Mouse (Mus musculus): ENCODE data around the gene Rc3h1. TPM values are rescaled to one million over a fixed set of nuclear protein-coding genes. Genes with fewer than 3 reads are reported as not detected.
"Not testable (repeated sequence)": the region's sequence is repeated elsewhere in the genome, so short reads cannot be mapped to it uniquely, and the experiment has no call there.

Rc3h1 gene
- polyA plus RNA-seq (2015; fragmentation: Nextera tagmentation; extraction: Ambion mirVana): 5.9 and 7.4 TPM in 2 replicates

DNA sequence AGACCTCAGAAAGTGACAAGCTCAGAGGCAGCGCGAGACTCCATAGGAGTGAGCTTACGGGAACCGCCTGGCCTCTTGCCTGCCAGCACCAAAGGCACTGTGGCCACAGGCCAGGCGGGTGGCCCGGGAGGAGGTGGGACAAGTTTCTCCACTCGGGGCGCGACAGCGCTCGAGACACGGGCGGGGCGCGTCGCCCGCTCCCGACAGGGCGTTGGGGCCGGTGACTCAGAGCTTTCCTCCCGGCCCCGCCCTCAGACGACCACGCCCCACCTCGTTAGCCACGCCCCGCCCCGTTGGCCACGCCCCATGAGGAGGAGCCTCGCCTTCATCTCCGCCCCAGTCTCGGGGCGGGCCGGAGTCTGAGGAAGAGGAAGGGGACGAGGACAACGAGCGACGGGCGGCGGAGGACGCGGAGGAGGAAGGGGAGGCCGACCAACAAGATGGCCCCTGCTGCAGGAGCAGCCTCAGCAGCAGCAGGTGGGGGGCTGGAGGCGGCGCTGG lies at the start of gene Rc3h1:
Rc3h1 (plus strand) TSS at position 362 of the 501 bp plus-strand sequence.
- under 1% methylated on average over 33 of the region's 45 CpGs for WGBS
- H3K27me3 ChIP-seq: no peaks in the 10 kb centered on the region
- peak; percentile 93 for ATAC-seq (replicated peaks; ENCODE audit: insufficient number of reproducible peaks, insufficient read depth, low FRiP score, low read depth)
- H3K4me2 ChIP-seq: peak within 1 kb of the TSS; percentile 74
- H3K4me1 ChIP-seq (replicated peaks): peaks cover 27% of the 10 kb centered on the region
- peak within 1 kb of the TSS; percentile 100 for H3K4me3 ChIP-seq
- H3K9me3 ChIP-seq (replicated peaks): no peaks in the 10 kb centered on the region
- peak within 1 kb of the TSS; percentile 97 for H3K27ac ChIP-seq
- no peaks in the 10 kb centered on the region for H3K36me3 ChIP-seq
- peak within 1 kb of the TSS; percentile 98 for H3K9ac ChIP-seq

DNA sequence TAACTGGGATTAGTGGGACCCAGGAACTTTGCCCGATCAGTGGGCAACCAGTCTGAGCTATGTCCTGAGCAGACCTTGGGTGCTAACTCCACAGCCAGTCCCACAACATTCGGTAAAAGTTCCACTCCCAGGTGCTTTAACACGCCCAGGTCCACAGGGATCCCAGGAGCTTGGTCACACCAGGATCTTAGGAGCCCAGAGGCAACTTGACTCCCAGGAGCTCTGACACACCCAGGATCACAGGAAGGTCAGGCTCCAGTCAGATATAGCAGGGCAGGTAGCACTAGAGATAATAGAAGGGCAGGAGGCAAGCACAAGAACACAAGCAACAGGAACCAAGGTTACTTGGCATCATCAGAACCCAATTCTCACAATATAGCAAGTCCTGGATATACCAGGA lies 48.1 kb upstream of the Rc3h1 start:
- Histone ChIP-seq H3K9me3 (replicated peaks) (no peaks in the 10 kb centered on the region), H3K4me3 (no peak overlapping the region), H3K27ac (no peak overlapping the region), H3K36me3 (no peaks in the 10 kb centered on the region), H3K4me1 (replicated peaks) (no peaks in the 10 kb centered on the region), H3K4me2 (no peak overlapping the region), H3K9ac (no peak overlapping the region), H3K27me3 (no peaks in the 10 kb centered on the region)
- ATAC-seq (replicated peaks; ENCODE audit: insufficient number of reproducible peaks, insufficient read depth, low FRiP score, low read depth): no peak
- 83% methylated on average over 3 of the region's 3 CpGs for WGBS

DNA sequence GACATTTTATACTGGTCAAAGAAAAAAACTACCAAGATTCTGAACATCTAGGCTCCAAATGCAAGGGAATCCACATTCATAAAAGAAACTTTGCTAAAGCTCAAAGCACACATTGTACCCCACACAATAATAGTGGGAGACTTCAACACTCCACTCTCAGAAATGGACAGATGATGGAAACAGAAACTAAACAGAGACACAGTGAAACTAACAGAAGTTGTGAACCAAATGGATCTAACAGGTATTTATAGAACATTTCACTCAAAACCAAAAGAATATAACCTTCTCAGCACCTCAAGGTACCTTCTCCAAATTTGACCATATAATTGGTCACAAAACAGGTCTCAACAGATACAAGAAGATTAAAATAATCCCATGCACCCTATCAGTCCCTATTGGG lies 46.3 kb upstream of the Rc3h1 start:
- H3K27me3 ChIP-seq; ATAC-seq (replicated peaks; ENCODE audit: insufficient number of reproducible peaks, insufficient read depth, low FRiP score, low read depth); H3K4me3 ChIP-seq; H3K9me3 ChIP-seq (replicated peaks); H3K4me2 ChIP-seq; H3K9ac ChIP-seq; H3K27ac ChIP-seq; H3K4me1 ChIP-seq (replicated peaks); H3K36me3 ChIP-seq: not testable (repeated sequence)

DNA sequence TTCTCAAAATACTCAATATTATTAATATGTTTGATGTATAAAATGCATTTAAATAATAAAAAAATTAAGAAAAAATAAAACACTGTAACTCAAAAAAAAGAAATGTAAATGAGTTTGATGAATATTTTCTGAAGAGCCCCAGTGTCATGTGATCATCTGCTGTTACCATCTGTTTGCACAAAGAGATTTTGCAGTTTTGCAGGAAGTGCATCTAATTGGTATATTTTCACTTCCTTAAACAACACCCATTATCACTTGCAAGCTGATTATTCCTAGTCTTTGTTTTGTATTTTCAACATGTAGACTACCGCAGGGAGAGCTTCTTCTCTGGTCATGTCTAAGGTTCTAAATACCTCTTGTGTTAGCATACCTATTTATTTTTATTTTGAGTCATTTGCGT lies 45.1 kb upstream of the Rc3h1 start:
- 73% methylated on average over 2 of the region's 2 CpGs for WGBS
- no peaks in the 10 kb centered on the region for H3K4me1 ChIP-seq (replicated peaks)

DNA sequence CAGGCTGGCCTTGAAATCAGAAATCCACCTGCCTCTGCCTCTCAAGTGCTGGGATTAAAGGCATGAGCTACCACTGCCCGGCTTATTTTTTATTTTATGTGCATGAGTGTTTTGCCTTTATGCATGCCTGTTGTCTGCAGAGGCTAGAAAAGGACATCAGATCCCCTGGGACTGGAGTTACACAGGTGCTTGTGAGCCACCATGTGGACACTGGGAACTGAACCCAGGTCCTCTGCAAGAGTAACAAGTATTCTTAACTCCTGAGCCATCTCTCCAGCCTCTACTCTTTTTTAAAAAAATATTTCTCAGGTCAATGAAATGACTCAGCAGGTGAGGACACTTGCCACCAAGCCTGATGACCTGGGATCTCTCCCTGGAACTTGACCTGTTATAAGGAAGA lies 44.6 kb upstream of the Rc3h1 start:
- H3K27me3 ChIP-seq: no peaks in the 10 kb centered on the region
- H3K27ac ChIP-seq: no peak overlapping the region
- H3K36me3 ChIP-seq: no peaks in the 10 kb centered on the region
- no peak for ATAC-seq (replicated peaks; ENCODE audit: insufficient number of reproducible peaks, insufficient read depth, low FRiP score, low read depth)
- H3K4me1 ChIP-seq (replicated peaks): no peaks in the 10 kb centered on the region
- no peak overlapping the region for H3K4me2 ChIP-seq
- H3K4me3 ChIP-seq: no peak overlapping the region
- 78% methylated on average over 1 of the region's 1 CpGs for WGBS
- H3K9me3 ChIP-seq (replicated peaks): no peaks in the 10 kb centered on the region
- H3K9ac ChIP-seq: no peak overlapping the region

More for the DNA sequence above, 45.1 kb upstream of the Rc3h1 start:
- Histone ChIP-seq H3K27me3 (no peaks in the 10 kb centered on the region), H3K4me2 (no peak overlapping the region), H3K9ac (no peak overlapping the region), H3K27ac (no peak overlapping the region), H3K9me3 (replicated peaks) (no peaks in the 10 kb centered on the region), H3K36me3 (no peaks in the 10 kb centered on the region), H3K4me3 (no peak overlapping the region)
- no peak for ATAC-seq (replicated peaks; ENCODE audit: insufficient number of reproducible peaks, insufficient read depth, low FRiP score, low read depth)

DNA sequence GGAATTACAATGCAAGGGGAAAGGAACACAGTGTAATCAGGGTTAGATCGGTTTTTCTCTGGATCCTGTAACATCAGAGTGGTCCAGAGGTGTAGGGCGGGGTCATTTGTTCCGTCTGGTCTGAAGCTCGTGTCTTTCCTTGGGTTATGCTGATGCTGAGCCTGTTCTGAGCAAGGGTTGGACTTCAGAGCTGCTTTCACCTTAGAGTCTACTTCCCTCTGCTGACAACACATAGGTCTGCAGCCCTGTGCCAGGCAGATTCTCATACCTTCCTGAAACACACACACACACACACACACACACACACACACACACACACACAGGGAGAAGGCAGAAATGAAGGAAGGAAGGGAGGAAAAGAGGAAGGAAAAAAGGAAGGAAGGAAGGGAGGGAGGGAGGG lies 43.2 kb upstream of the Rc3h1 start:
- Histone ChIP-seq H3K36me3 (no peaks in the 10 kb centered on the region), H3K4me1 (replicated peaks) (no peaks in the 10 kb centered on the region), H3K9me3 (replicated peaks) (no peaks in the 10 kb centered on the region), H3K9ac (no peak overlapping the region), H3K4me3 (no peak overlapping the region), H3K27me3 (no peaks in the 10 kb centered on the region), H3K4me2 (no peak overlapping the region), H3K27ac (no peak overlapping the region)
- 41% methylated on average over 4 of the region's 4 CpGs for WGBS
- no peak; the same call in 1 of the 2 replicates for ATAC-seq (replicated peaks; ENCODE audit: insufficient number of reproducible peaks, insufficient read depth, low FRiP score, low read depth)

DNA sequence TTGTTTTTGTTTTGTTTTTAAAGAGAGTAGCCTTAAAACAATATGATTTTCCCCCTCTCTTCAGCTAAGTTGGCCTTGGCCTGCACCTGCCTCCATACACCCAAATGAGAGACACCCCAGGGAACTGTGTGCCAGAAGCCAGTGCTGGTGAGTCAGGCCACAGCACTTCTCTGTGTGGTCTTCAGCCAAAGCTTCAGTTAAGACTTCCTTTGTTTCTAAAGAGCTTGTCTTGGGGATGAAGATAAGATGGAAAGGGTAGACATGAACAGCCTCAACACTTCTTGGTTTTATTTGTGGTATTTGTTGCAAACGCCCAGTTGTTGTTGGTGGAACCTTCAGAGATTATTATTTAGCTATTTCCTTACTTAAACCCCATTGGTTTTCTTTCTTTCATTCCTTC lies 31.5 kb upstream of the Rc3h1 start:
- no peak for ATAC-seq (replicated peaks; ENCODE audit: insufficient number of reproducible peaks, insufficient read depth, low FRiP score, low read depth)

DNA sequence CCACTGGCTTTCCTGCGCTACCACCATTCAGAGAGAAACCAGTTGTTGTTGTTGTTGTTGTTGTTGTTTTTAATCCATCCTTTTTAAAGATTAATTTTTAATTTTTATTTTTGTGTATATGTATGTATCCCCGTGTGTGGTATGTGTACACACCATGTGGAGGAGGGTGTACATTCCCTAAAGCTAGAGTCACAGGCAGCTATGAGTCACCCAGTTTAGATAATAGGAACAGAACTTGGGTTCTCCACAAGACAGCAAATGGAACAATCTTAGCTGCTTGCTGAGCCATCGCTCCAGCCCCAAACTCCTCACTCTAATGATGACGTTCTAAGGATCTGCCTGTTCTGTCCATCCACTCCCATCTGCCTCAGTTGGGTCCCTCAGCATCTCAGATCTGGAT lies 29.2 kb upstream of the Rc3h1 start:
- no peak overlapping the region for H3K4me3 ChIP-seq
- H3K9ac ChIP-seq: no peak overlapping the region
- no peak overlapping the region for H3K27ac ChIP-seq
- H3K4me1 ChIP-seq (replicated peaks): no peaks in the 10 kb centered on the region
- no peaks in the 10 kb centered on the region for H3K36me3 ChIP-seq
- no peak for ATAC-seq (replicated peaks; ENCODE audit: insufficient number of reproducible peaks, insufficient read depth, low FRiP score, low read depth)
- 79% methylated on average over 4 of the region's 4 CpGs for WGBS
- H3K9me3 ChIP-seq (replicated peaks): no peaks in the 10 kb centered on the region
- H3K4me2 ChIP-seq: no peak overlapping the region
- H3K27me3 ChIP-seq: no peaks in the 10 kb centered on the region

More for the DNA sequence above, 31.5 kb upstream of the Rc3h1 start:
- 79% methylated on average over 1 of the region's 1 CpGs for WGBS
- H3K36me3 ChIP-seq: no peaks in the 10 kb centered on the region
- no peak overlapping the region for H3K9ac ChIP-seq
- no peaks in the 10 kb centered on the region for H3K9me3 ChIP-seq (replicated peaks)
- no peaks in the 10 kb centered on the region for H3K4me1 ChIP-seq (replicated peaks)
- H3K27ac ChIP-seq: no peak overlapping the region
- H3K4me3 ChIP-seq: no peak overlapping the region
- H3K27me3 ChIP-seq: no peaks in the 10 kb centered on the region
- H3K4me2 ChIP-seq: no peak overlapping the region

DNA sequence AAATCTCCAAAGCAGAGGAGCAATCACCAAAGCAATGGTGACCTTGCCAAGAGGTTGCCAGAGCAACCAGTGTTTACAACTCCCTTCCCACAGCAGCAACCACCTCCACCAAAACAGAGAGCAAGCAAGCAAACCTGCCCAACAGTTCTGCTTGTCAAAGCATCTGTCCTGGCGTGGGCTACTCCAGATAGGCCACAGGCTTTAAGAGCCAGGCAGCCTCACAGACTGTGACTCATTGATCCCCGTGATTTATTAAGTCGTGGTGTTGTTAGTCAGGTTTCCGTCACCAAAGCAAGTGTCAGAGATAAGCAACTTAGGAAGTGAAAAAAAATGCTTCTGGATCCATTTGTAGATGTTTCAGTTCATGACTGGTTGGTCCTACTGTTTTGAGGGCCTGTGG lies 27.7 kb upstream of the Rc3h1 start:
- no peaks in the 10 kb centered on the region for H3K4me1 ChIP-seq (replicated peaks)
- H3K27me3 ChIP-seq: no peaks in the 10 kb centered on the region
- no peak overlapping the region for H3K4me3 ChIP-seq
- no peak overlapping the region for H3K27ac ChIP-seq
- no peaks in the 10 kb centered on the region for H3K36me3 ChIP-seq
- no peaks in the 10 kb centered on the region for H3K9me3 ChIP-seq (replicated peaks)
- H3K4me2 ChIP-seq: no peak overlapping the region
- H3K9ac ChIP-seq: no peak overlapping the region
- 38% methylated on average over 4 of the region's 4 CpGs for WGBS
- ATAC-seq (replicated peaks; ENCODE audit: insufficient number of reproducible peaks, insufficient read depth, low FRiP score, low read depth): no peak

DNA sequence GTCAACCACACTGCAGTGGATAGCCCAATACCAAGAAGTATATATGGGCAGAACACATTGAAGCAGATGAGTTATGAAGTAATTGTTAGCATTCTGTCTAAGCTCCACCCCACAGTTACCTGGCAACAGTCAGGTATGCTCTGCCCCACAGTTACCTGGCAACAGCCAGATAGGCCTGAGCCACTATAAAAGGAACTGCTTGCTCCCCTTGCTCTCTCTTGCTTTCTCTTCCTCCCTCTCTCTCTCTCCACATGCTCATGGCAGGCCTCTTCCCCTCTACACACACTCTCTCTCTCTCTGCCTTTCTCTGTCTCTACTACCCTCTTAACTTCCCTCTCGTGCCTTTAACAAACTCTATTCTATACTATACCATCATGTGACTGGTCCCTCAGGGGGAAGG lies 24.8 kb upstream of the Rc3h1 start:
- not testable (repeated sequence) for H3K4me1 ChIP-seq (replicated peaks); H3K27ac ChIP-seq; ATAC-seq (replicated peaks; ENCODE audit: insufficient number of reproducible peaks, insufficient read depth, low FRiP score, low read depth); H3K36me3 ChIP-seq; H3K27me3 ChIP-seq; H3K9ac ChIP-seq; H3K4me3 ChIP-seq; H3K9me3 ChIP-seq (replicated peaks); H3K4me2 ChIP-seq
- WGBS: 50% methylated on average over 1 of the region's 1 CpGs

DNA sequence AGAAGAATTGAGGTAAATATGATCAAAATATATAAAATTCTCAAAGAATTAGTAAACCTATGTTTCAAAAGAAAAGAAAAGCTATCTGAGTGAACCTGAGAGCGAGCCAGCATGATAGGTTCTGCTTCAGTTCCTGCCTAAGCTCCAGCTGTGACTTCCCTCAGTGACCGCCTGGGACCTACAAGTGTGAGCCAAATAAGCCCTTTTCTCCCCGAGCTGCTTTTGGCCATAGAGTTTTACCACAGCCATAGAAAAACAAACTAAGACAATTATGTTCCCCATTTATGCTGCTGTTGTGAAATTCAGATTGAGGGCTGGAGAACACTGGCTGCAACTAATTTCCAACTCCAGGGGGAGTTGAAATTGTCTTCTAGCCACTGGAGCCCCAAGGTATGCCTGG lies 24.2 kb upstream of the Rc3h1 start:
- Histone ChIP-seq H3K4me2 (no peak overlapping the region), H3K4me1 (replicated peaks) (no peaks in the 10 kb centered on the region), H3K27me3 (no peaks in the 10 kb centered on the region), H3K4me3 (no peak overlapping the region), H3K9ac (no peak overlapping the region), H3K9me3 (replicated peaks) (no peaks in the 10 kb centered on the region), H3K36me3 (no peaks in the 10 kb centered on the region), H3K27ac (no peak overlapping the region)
- 76% methylated on average over 3 of the region's 3 CpGs for WGBS
- no peak for ATAC-seq (replicated peaks; ENCODE audit: insufficient number of reproducible peaks, insufficient read depth, low FRiP score, low read depth)

DNA sequence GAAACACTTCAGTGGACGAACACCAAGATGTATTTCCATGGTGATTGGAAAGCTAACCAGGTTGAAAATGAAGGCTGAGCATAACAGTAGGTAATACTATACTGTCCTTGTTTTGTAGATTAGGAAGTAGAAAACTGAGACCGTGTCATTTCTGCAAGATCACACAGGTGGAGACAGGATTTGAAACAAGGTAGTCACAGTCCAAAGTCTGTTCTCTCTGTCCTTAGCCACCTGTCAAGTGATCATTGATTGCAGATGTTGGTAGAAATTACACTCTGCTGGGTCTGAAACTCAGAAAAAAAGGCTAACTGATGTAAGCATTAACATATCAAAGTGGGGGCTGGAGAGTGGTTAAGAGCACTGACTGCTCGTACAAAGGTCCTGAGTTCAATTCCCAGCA lies 21.9 kb upstream of the Rc3h1 start:
- 81% methylated on average over 3 of the region's 3 CpGs for WGBS

More for the DNA sequence above, 21.9 kb upstream of the Rc3h1 start:
- Histone ChIP-seq H3K27ac (no peak overlapping the region), H3K36me3 (no peaks in the 10 kb centered on the region), H3K4me3 (no peak overlapping the region), H3K9ac (no peak overlapping the region), H3K27me3 (no peaks in the 10 kb centered on the region), H3K4me1 (replicated peaks) (no peaks in the 10 kb centered on the region), H3K4me2 (no peak overlapping the region), H3K9me3 (replicated peaks) (no peaks in the 10 kb centered on the region)
- ATAC-seq (replicated peaks; ENCODE audit: insufficient number of reproducible peaks, insufficient read depth, low FRiP score, low read depth): no peak

All from heart, embryonic 15.5 days (tissue).